Mouse (Mus musculus) lung, postnatal 0 days (tissue): ENCODE data around the gene Tbc1d19.
A peak's percentile ranks its signal among the peaks of the same experiment; 100 is the strongest.

Experiments used
- CTCF ChIP-seq: IDR thresholded peaks from 2 replicates; pipeline ENCODE4 v1.5.1; 2016; ENCODE audit warnings: antibody characterized with exemption, mild to moderate bottlenecking
- EP300 ChIP-seq: IDR thresholded peaks from 2 replicates; pipeline ENCODE4 v1.6.1; 2016; ENCODE audit warnings: antibody characterized with exemption, mild to moderate bottlenecking, control low read depth

DNA sequence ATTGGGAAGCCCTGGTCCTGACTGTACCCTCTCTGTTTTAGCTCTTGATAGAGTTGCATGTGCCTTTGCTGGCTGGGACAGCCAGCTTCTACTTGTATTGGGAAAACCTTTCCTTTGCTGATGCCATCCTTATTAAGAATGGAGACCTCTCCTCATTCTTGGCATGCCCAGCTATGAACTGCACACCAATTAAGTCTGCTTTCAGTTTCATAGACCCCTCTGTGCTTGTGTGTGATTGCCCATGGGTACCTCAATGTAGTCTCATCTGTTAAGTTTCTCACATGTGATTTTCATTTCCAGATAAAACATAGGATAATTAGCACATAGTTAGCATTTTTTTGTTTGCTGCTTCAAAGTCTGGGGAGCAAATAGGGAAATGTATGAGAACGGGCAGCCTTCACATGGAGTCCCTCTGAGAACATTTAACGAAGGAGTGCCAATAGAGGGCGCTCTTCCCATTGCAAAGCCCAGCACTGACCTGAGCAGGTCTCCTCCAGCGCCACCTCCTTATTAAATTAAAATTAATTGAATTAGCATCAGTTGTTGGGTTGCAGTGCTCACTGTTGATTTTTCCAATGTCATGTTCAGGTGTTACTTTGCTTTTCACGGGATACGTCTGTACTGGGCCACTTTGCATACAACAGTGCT lies 62.4 kb downstream of the Tbc1d19 start:
- TF ChIP-seq CTCF = peak; percentile 92
- no peak for TF ChIP-seq EP300
